8 mouse cellular contexts compared by ENCODE assay signal in genomic region chr13:59365460-59365859, GRCm38 (mm10).
DNase-seq lines count a peak whose midpoint lies in the region; ATAC-seq lines count a peak whose summit lies in the region.

No protein-coding gene starts in this region.

- no peak overlapping the region for H3K27ac ChIP-seq in forebrain, embryonic 11.5 days (ENCODE audit: low read depth, low read length)
- no peak overlapping the region for H3K27ac ChIP-seq in midbrain, embryonic 11.5 days (ENCODE audit: low read depth, low read length)

- DNase-seq in heart, adult 18-20 months: peak; percentile 42 to 85
- no peak for DNase-seq in heart, adult 11 months
- peak; percentile 6 for DNase-seq in c-Kit-negative CD71-positive TER-119-positive erythroid progenitor cells, embryonic 14.5 days (ENCODE audit: low read depth, low spot score)
- DNase-seq in forebrain, embryonic 11.5 days (ENCODE audit: low spot score): peak; percentile 92
- DNase-seq in heart, postnatal 4 days: peak; percentile 85
- peak; percentile 71 for DNase-seq in left cerebral cortex, adult 11 months (ENCODE audit: low spot score)
- peak; percentile 97 for DNase-seq in midbrain, embryonic 11.5 days (ENCODE audit: low spot score, missing footprints)
- peak; percentile 16 for DNase-seq in splenic B cell, adult 2 months (ENCODE audit: low read depth, low spot score)

- H3K4me2 ChIP-seq in forebrain, embryonic 11.5 days (ENCODE audit: low read depth, low read length, severe bottlenecking): no peak overlapping the region
- H3K4me2 ChIP-seq in midbrain, embryonic 11.5 days: no peak overlapping the region

- H3K9ac ChIP-seq in forebrain, embryonic 11.5 days (ENCODE audit: low read length): no peak overlapping the region
- H3K9ac ChIP-seq in midbrain, embryonic 11.5 days (ENCODE audit: low read length): no peak overlapping the region

- H3K27me3 ChIP-seq in forebrain, embryonic 11.5 days (ENCODE audit: control insufficient read depth, insufficient read depth, low read length): no peaks in the 10 kb centered on the region
- H3K27me3 ChIP-seq in midbrain, embryonic 11.5 days (ENCODE audit: control insufficient read depth, insufficient read depth, low read length): no peaks in the 10 kb centered on the region
- H3K27me3 ChIP-seq in splenic B cell, adult 2 months (ENCODE audit: control insufficient read depth, insufficient read depth, low read length, poor library complexity, severe bottlenecking): no peaks in the 10 kb centered on the region

- no peaks in the 10 kb centered on the region for H3K36me3 ChIP-seq in forebrain, embryonic 11.5 days (ENCODE audit: control insufficient read depth, insufficient read depth, low read length)
- no peaks in the 10 kb centered on the region for H3K36me3 ChIP-seq in midbrain, embryonic 11.5 days (ENCODE audit: control insufficient read depth, insufficient read depth, low read length)
- H3K36me3 ChIP-seq in splenic B cell, adult 2 months (ENCODE audit: control insufficient read depth, insufficient read depth, low read length, poor library complexity, severe bottlenecking): no peaks in the 10 kb centered on the region

- WGBS in forebrain, embryonic 11.5 days: 32% methylated on average over 5 of the region's 5 CpGs
- 32% methylated on average over 5 of the region's 5 CpGs for WGBS in midbrain, embryonic 11.5 days

- H3K4me3 ChIP-seq in forebrain, embryonic 11.5 days (ENCODE audit: low read depth, low read length): no peak overlapping the region
- H3K4me3 ChIP-seq in midbrain, embryonic 11.5 days (ENCODE audit: low read depth, low read length): no peak overlapping the region

- 0 out of 2 replicates have a peak, but pooled peaks cover 3% of the 10 kb centered on the region for H3K4me1 ChIP-seq in forebrain, embryonic 11.5 days (replicated peaks; ENCODE audit: control insufficient read depth, insufficient read depth, low read length)
- H3K4me1 ChIP-seq in midbrain, embryonic 11.5 days (ENCODE audit: control insufficient read depth, insufficient read depth, low read length): no peaks in the 10 kb centered on the region

- no peak for ATAC-seq in forebrain, embryonic 11.5 days (replicated peaks; ENCODE audit: low FRiP score)
- 0 out of 2 replicates have a peak, but pooled peaks have one; percentile 44 for ATAC-seq in midbrain, embryonic 11.5 days (ENCODE audit: low FRiP score)

- H3K9me3 ChIP-seq in forebrain, embryonic 11.5 days (ENCODE audit: control insufficient read depth, low read length): no peaks in the 10 kb centered on the region
- H3K9me3 ChIP-seq in midbrain, embryonic 11.5 days (ENCODE audit: control insufficient read depth, low read length): no peaks in the 10 kb centered on the region
